Mouse (Mus musculus): ENCODE measurements at regions not wholly inside any gene's neighbourhood (a gene's known extent, or its start where the extent isn't known, plus 50 kb on each side); places are given as distances from the start of the nearest gene placed in this dataset.

DNA sequence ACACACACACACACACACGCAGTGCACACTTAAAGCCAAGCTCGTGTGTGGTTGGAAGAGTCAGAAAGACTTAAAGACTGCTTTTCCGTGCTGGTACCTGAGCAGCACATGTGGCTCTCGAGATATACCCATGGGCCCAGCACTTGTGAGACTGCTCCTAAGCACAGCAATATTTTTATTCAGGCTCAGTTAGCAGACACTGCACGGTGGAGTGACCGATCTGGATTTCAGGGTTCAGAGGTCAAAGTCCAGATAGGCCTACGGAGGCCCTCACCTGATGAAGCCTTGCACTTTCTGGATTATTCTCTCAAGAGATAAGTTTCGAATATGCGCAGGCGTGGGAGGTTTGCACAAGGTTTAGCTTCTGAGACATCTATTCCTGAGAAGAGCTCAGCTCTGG, 167.0 kb upstream of the A230072I06Rik start:
- TF ChIP-seq POLR2A (IDR thresholded peaks at IDR 0.05; ENCODE audit: insufficient read depth, low read depth, low read length) = no peak
- no peak for TF ChIP-seq CTCF (IDR thresholded peaks at IDR 0.05; ENCODE audit: insufficient read depth, low read depth, low read length)
